Mouse (Mus musculus) heart, embryonic 14.5 days (tissue): ENCODE results near the gene Tns1. TPM values are rescaled to one million over a fixed set of nuclear protein-coding genes. Genes with fewer than 3 reads are reported as not detected.

Experiments used
- ATAC-seq: fragments of 200-750 bp; cut with Nextera tagmentation; 2 replicates; pipeline ENCODE4 v1.8.0; 2017; ENCODE audit warnings: low read depth, moderate TSS enrichment; ENCODE audit not compliant: insufficient number of reproducible peaks, insufficient read depth, low FRiP score
- H3K27ac ChIP-seq, 2 experiments: fragments of 200-500 bp in 1 of 2; fragments of 300-500 bp in 1 of 2; sonication (generic) in 1 of 2; replicated peaks in 1 of 2; 2 replicates each; pipeline ENCODE4 v1.5.1; 2012 to 2014; ENCODE audit warnings: low read depth in 2 of 2, low read length in 2 of 2, control low read depth in 1 of 2, mild to moderate bottlenecking in 1 of 2, mixed read lengths in 1 of 2; ENCODE audit not compliant: control insufficient read depth in 1 of 2, insufficient read depth in 1 of 2
- H3K27me3 ChIP-seq: fragments of 300-500 bp; sonication (generic); 2 replicates; pipeline ENCODE4 v1.6.1; 2014; ENCODE audit warnings: mild to moderate bottlenecking, low read length, control low read depth; ENCODE audit not compliant: control insufficient read depth, insufficient read depth
- H3K36me3 ChIP-seq: fragments of 300-500 bp; sonication (generic); 2 replicates; pipeline ENCODE4 v1.6.1; 2014; ENCODE audit warnings: mild to moderate bottlenecking, control low read depth, low read length, mixed read lengths; ENCODE audit not compliant: control insufficient read depth, insufficient read depth
- H3K4me1 ChIP-seq, 2 experiments: fragments of 200-500 bp in 1 of 2; fragments of 300-500 bp in 1 of 2; sonication (generic) in 1 of 2; 2 replicates each; pipeline ENCODE4 v1.6.1; 2012 to 2014; ENCODE audit warnings: low read length in 2 of 2, control low read depth in 1 of 2, mixed read lengths in 1 of 2; ENCODE audit not compliant: control insufficient read depth in 2 of 2, insufficient read depth in 2 of 2
- H3K4me2 ChIP-seq: fragments of 300-500 bp; sonication (generic); 2 replicates; pipeline ENCODE4 v1.6.1; 2014; ENCODE audit warnings: mild to moderate bottlenecking, low read length
- H3K4me3 ChIP-seq, 2 experiments: fragments of 200-500 bp in 1 of 2; fragments of 300-500 bp in 1 of 2; sonication (generic) in 1 of 2; 2 replicates each; pipeline ENCODE4 v1.5.1; 2012 to 2014; ENCODE audit warnings: low read length in 2 of 2, mild to moderate bottlenecking in 2 of 2, control low read depth in 1 of 2, low read depth in 1 of 2, moderate library complexity in 1 of 2; ENCODE audit not compliant: control insufficient read depth in 1 of 2, insufficient read depth in 1 of 2
- H3K9ac ChIP-seq: fragments of 300-500 bp; sonication (generic); 2 replicates; pipeline ENCODE4 v1.6.1; 2014; ENCODE audit warnings: mild to moderate bottlenecking, low read length
- H3K9me3 ChIP-seq: fragments of 300-500 bp; sonication (generic); 2 replicates; pipeline ENCODE4 v1.6.1; 2016; ENCODE audit warnings: low read length, control low read depth; ENCODE audit not compliant: control insufficient read depth
- WGBS: fragments of 180-500 bp; shearing (Covaris S2); extraction: QIAGEN DNeasy Blood & Tissue Kit; methylation state at CpG from one replicate; pipeline ENCODE4 v1.1.7; 2014; 5-methylcytosine and 5-hydroxymethylcytosine counted together
- polyA plus RNA-seq: library from polyadenylated mRNA; unstranded; fragments of >200 nt; fragmentation: Nextera tagmentation; extraction: Ambion mirVana; gene quantifications from 2 replicates; pipeline ENCODE4 v1.2.1, GENCODE M21; 2014

The Tns1 gene
- polyA plus RNA-seq, 1 experiment from 2014 or later = 125 TPM

DNA sequence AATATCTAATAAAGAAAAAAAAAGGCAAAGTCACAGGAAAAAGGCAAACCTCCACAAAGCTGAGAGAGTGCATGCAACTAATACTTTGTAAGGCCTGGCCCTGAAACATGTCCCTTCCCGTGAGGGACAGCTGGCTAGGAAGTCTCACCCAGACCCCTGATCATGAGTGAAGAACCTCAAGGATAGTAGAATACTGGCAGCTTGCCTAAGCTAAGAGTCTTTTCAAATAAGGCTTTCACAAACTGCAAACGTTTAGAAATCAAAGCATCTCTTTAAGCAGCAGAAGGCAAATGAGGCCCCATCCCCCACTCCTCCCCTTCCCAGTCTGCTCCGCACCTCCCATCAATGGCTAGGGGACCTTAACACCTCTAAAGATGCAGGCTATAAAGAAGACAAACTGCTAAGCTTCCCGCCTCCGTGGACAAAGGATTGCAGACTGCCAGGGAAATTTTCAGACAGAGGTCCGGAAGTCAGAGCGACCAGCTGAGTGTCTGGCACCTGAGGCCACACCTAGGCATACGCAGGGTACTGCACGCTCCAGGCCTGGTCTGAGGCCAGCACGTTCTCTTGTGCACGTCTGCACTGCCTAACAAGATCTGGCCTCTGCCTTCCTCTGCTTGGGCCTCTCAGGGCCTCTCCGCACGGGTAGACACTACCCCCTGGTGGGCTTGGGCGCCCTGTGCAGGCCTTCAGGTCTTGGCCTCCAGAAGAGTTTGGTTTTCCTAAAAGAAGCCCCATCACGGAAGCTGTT lies 261.8 kb downstream of the Tns1 start:
- H3K9ac ChIP-seq = peak overlapping the region; percentile 63
- peaks cover 5 to 6% of the 10 kb centered on the region in 2 experiments for H3K4me1 ChIP-seq

DNA sequence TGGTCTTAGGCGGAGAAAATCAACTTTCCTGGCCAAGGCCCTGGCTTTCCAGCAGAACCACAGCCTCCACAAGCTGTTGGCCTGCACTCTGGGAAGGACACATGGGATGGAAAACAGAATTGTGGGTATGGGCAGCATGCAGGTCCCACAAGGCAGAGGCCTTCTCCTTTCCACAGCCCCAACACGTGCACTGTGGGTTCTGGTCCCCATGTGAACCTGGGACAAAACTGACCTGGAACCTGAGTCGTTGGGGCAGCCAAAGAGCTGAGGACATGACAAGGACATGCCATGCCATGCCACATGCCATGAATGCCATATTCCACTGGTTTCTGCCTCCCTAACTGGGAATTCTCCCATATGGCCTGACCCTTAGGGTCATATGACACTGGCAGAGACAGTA lies 263.8 kb downstream of the Tns1 start:
- no peaks in the 10 kb centered on the region for H3K36me3 ChIP-seq
- no peak overlapping the region for H3K4me2 ChIP-seq
- ATAC-seq = no peak
- H3K27ac ChIP-seq = no peak overlapping the region
- WGBS = 80% methylated on average over 3 of the region's 3 CpGs
- H3K4me3 ChIP-seq = no peak overlapping the region
- H3K9ac ChIP-seq = no peak overlapping the region
- H3K9me3 ChIP-seq = no peaks in the 10 kb centered on the region
- H3K27me3 ChIP-seq = no peaks in the 10 kb centered on the region
- peaks cover 5 to 6% of the 10 kb centered on the region in 2 experiments for H3K4me1 ChIP-seq

More for the DNA sequence above, 261.8 kb downstream of the Tns1 start:
- Histone ChIP-seq H3K27me3 (no peaks in the 10 kb centered on the region), H3K27ac (peak overlapping the region; percentile 15 to 67), H3K4me3 (peak overlapping the region; percentile 20 to 25), H3K4me2 (peak overlapping the region; percentile 65), H3K9me3 (no peaks in the 10 kb centered on the region), H3K36me3 (no peaks in the 10 kb centered on the region)
- ATAC-seq = peak; percentile 95
- WGBS = 9% methylated on average over 15 of the region's 15 CpGs

Other genes with a start within 250 kb of the Tns1 start
- 0.22 and 0.39 TPM in 2 replicates for gene Rufy4, start 1.1 kb upstream of the Tns1 start, polyA plus RNA-seq
- 0.08 TPM in 1 of 2 replicates, not detected in the other for gene Cxcr2, start 29.5 kb upstream of the Tns1 start, polyA plus RNA-seq
- gene Cxcr1, start 70.2 kb upstream of the Tns1 start, polyA plus RNA-seq = not detected in 2 replicates
- gene Arpc2, start 111.6 kb upstream of the Tns1 start, polyA plus RNA-seq = 351 and 359 TPM in 2 replicates
- gene Gpbar1, start 154.1 kb upstream of the Tns1 start, polyA plus RNA-seq = 0.57 and 0.69 TPM in 2 replicates
- gene Aamp, start 160.3 kb upstream of the Tns1 start, polyA plus RNA-seq = 180 and 187 TPM in 2 replicates
- 320 and 338 TPM in 2 replicates for gene Pnkd, start 160.5 kb upstream of the Tns1 start, polyA plus RNA-seq
- gene Tmbim1, start 181.2 kb upstream of the Tns1 start, polyA plus RNA-seq = 39.1 and 40.5 TPM in 2 replicates
- 0.34 and 0.55 TPM in 2 replicates for gene Catip, start 237.7 kb upstream of the Tns1 start, polyA plus RNA-seq